Mouse (Mus musculus): ENCODE data around the gene Il2ra. TPM values are rescaled to one million over a fixed set of nuclear protein-coding genes. Genes with fewer than 3 reads are reported as not detected.
A peak's percentile ranks its signal among the peaks of the same experiment; 100 is the strongest.
"Not testable (repeated sequence)": the region's sequence is repeated elsewhere in the genome, so short reads cannot be mapped to it uniquely, and the experiment has no call there.

Il2ra gene
- total RNA-seq (2021) = not detected

GRCm38 (mm10) chr2:11642451-11642941 is at the start of gene Il2ra:
Il2ra (plus strand) TSS chr2:11642807.
- intact Hi-C loops (cut with DNase I) = no loop called here
- no peak for DNase-seq

GRCm38 (mm10) chr2:11596690-11597089 is 45.9 kb upstream of the Il2ra start:
- DNase-seq = no peak
- intact Hi-C loops (cut with DNase I) = loop anchor here (10.0 kb wide), 1 partner anchor 112 kb away; no protein-coding TSS in a partner anchor

- intact Hi-C loops (cut with DNase I) = loop anchor here (10.0 kb wide), 1 partner anchor 113 kb away; no protein-coding TSS in a partner anchor
- no peak for DNase-seq
These were observed 44.7 kb upstream of the Il2ra start for GRCm38 (mm10) chr2:11597906-11598305.

- intact Hi-C loops (cut with DNase I) = no loop called here
These were observed 40.8 kb upstream of the Il2ra start for GRCm38 (mm10) chr2:11601795-11602194.

GRCm38 (mm10) chr2:11602506-11603489 is 39.8 kb upstream of the Il2ra start:
- intact Hi-C loops (cut with DNase I) = loop anchor here (1.0 kb wide), 1 partner anchor 85 kb away; no protein-coding TSS in a partner anchor
- DNase-seq = peak; percentile 96

More at GRCm38 (mm10) chr2:11601795-11602194, 40.8 kb upstream of the Il2ra start:
- no peak for DNase-seq

GRCm38 (mm10) chr2:11604053-11604452 is 38.6 kb upstream of the Il2ra start, which contains the start of gene Rbm17:
Rbm17 (minus strand) TSS chr2:11604153.
- intact Hi-C loops (cut with DNase I) = no loop called here
- DNase-seq = no peak

- no peak for DNase-seq
- intact Hi-C loops (cut with DNase I) = no loop called here
These were observed 37.7 kb upstream of the Il2ra start for GRCm38 (mm10) chr2:11604911-11605310.

- intact Hi-C loops (cut with DNase I); DNase-seq: not testable (repeated sequence)
These were observed 35.9 kb upstream of the Il2ra start for GRCm38 (mm10) chr2:11606718-11607117.

GRCm38 (mm10) chr2:11612939-11613338 is 29.7 kb upstream of the Il2ra start:
- intact Hi-C loops (cut with DNase I); DNase-seq: not testable (repeated sequence)

- intact Hi-C loops (cut with DNase I) = no loop called here
These were observed 25.8 kb upstream of the Il2ra start for GRCm38 (mm10) chr2:11616846-11617245.

GRCm38 (mm10) chr2:11619598-11619997 is 23.0 kb upstream of the Il2ra start:
- intact Hi-C loops (cut with DNase I) = no loop called here
- no peak for DNase-seq

More at GRCm38 (mm10) chr2:11616846-11617245, 25.8 kb upstream of the Il2ra start:
- DNase-seq = no peak

- intact Hi-C loops (cut with DNase I) = no loop called here
- DNase-seq = no peak
These were observed 19.4 kb upstream of the Il2ra start for GRCm38 (mm10) chr2:11623173-11623572.

GRCm38 (mm10) chr2:11623726-11624125 is 18.9 kb upstream of the Il2ra start:
- intact Hi-C loops (cut with DNase I) = no loop called here
- DNase-seq = no peak

- intact Hi-C loops (cut with DNase I) = no loop called here
- no peak for DNase-seq
These were observed 16.7 kb upstream of the Il2ra start, which contains the start of gene Gm17490 for GRCm38 (mm10) chr2:11625890-11626289. Gm17490 (minus strand) TSS chr2:11626264.

GRCm38 (mm10) chr2:11635035-11635434 is 7.6 kb upstream of the Il2ra start:
- intact Hi-C loops (cut with DNase I) = no loop called here
- DNase-seq = no peak

GRCm38 (mm10) chr2:11635471-11636137 is 7.0 kb upstream of the Il2ra start:
- intact Hi-C loops (cut with DNase I) = no loop called here
- no peak for DNase-seq

- no peak for DNase-seq
- intact Hi-C loops (cut with DNase I) = no loop called here
These were observed 6.5 kb upstream of the Il2ra start for GRCm38 (mm10) chr2:11636138-11636480.

- intact Hi-C loops (cut with DNase I) = no loop called here
- DNase-seq = no peak
These were observed 5.5 kb upstream of the Il2ra start for GRCm38 (mm10) chr2:11637115-11637514.

- intact Hi-C loops (cut with DNase I) = no loop called here
- DNase-seq = no peak
These were observed 1.4 kb downstream of the Il2ra start for GRCm38 (mm10) chr2:11644057-11644456.

GRCm38 (mm10) chr2:11645297-11645696 is 2.7 kb downstream of the Il2ra start:
- intact Hi-C loops (cut with DNase I) = no loop called here

GRCm38 (mm10) chr2:11651476-11651875 is 8.9 kb downstream of the Il2ra start:
- intact Hi-C loops (cut with DNase I) = no loop called here
- no peak for DNase-seq

More at GRCm38 (mm10) chr2:11645297-11645696, 2.7 kb downstream of the Il2ra start:
- DNase-seq = no peak

All from left cerebral cortex, postnatal 4 days (tissue).